Mouse (Mus musculus) brain, embryonic 14.5 days (tissue): ENCODE data around the gene Acsl5.

Experiments used
- CTCF ChIP-seq: fragments of 200-500 bp; IDR thresholded peaks from 2 replicates; pipeline ENCODE4 v1.5.1; 2012; ENCODE audit warnings: inconsistent platforms, mild to moderate bottlenecking, moderate library complexity, borderline replicate concordance; ENCODE audit not compliant: insufficient read depth, insufficient read length; ENCODE audit errors: extremely low read depth
- POLR2A ChIP-seq: fragments of 200-500 bp; IDR thresholded peaks from 2 replicates; pipeline ENCODE4 v1.6.1; 2012; ENCODE audit warnings: mild to moderate bottlenecking, inconsistent platforms, borderline replicate concordance; ENCODE audit not compliant: poor library complexity, insufficient read depth, insufficient read length, severe bottlenecking; ENCODE audit errors: extremely low read depth

DNA sequence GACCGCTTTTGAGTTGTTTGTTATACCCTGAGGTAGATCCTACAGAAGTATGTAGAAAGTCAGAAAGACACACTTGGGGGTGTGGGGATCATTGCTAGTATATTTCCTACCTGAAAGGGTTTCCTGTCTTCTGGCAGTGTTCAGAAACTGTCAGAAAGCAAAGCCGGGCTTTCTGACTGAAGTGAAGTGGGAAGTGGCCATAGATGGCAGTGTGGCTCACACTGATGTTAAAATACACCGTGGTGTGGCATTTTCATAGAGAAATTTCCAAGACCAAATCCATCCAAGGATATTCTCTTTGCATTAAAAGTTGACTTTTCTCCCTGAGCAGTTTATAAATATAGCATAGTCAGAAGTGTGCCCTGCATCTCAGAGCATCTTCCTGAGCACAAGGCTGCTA is 89.6 kb downstream of the Acsl5 start:
- TF ChIP-seq CTCF (peak; percentile 21; the same call in 1 of the 2 replicates), POLR2A (no peak)
